Mouse (Mus musculus) right cerebral cortex, postnatal 14 days (tissue): ENCODE results near the gene Gm45753.

Source experiments
- DNase-seq: peaks from one replicate; pipeline ENCODE4 v3.0.0; 2022

Gene Gm45753

DNA sequence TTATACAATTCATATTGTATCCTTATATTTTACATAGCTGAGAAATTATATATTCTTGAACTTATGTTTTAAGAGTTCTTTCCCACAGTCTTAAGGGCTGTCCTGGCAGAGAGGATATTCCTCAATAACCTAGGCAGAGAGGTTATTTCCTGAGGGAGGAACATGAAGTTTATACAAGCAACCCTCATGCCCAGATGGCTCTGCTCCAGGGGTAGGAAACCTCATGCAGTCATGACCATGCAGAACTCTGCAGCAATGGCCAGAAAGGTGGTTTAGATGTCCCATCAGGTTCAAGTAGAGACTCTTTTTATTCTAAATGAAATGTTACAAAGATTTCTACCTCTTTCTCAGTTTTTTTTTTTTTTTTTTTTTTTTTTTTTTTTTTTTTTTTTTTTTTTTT, 39.2 kb downstream of the Gm45753 start:
- no peak for DNase-seq

DNA sequence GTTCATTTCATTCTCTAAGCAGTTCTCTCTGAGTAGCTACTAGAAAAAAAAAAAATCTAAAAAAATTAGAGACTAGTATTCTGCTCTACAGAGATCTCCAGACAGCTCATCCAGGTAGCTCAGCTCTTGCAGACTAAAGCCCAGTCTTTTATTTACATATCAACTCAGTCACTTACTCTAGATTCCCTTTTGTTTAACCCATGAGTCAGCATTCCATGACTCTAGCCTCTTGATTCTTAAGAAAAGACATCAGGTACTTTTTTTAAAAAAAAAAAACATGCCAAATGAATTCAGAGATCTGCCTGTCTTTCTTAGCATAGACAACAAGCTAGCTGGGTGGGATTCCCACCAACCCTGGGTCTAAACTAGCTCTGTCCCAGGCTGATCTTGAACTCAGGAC, 39.8 kb downstream of the Gm45753 start:
- no peak for DNase-seq

DNA sequence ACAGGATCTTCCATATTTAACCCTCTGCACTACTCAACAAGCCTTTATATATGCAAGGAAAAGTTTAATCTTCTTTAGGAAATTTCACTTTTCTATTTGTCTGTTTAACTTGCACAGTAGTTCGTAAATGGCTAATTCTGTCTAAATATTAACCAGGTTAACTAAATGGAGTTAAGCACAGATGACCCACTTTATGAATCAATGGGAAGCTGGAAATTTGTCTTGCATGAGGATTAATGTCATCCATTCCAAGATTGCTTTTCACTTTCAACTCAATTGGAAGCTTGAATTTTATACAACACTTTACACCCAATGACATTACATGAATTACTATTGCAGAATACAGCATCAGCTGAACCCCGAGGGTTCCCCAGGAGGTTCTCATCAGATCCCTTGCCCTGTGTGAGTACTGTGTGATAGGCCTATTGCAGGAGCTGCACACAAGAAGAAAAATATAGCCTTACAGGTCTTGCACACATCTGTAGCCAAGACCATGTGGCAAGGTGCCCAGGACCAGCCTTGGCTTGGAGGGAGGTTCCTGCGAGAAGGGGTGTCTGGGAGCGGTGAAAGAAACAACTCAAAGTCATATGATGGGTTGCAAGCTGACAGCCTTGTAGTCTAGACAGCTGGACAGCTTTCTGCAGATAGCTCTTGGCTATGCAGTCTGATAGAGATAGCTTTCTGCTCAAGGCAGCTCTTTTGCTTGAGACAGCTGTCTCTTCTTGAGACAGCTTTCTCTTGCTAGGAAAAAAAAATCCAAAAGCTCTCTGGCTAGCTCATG, 40.5 kb downstream of the Gm45753 start:
- no peak for DNase-seq

DNA sequence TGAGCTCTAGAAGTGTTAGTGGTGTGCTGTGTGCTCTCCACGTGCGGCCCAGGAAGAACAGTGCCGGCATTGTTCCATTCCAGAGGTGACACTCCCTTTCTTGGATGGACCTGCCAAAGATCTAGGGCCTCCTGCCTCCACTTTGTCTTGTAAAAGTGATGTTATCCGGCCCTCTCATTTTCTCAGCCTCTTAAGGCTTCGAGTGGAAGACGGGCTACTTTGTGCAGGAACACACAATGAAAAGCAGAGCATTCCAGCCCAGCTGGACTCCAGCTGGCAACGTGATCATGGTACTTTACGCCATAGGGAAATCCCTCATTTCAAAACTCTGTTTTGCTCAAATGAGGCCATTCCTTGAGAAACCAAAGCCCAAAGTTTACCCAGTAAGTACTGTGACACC, 41.3 kb downstream of the Gm45753 start:
- DNase-seq, result no peak

DNA sequence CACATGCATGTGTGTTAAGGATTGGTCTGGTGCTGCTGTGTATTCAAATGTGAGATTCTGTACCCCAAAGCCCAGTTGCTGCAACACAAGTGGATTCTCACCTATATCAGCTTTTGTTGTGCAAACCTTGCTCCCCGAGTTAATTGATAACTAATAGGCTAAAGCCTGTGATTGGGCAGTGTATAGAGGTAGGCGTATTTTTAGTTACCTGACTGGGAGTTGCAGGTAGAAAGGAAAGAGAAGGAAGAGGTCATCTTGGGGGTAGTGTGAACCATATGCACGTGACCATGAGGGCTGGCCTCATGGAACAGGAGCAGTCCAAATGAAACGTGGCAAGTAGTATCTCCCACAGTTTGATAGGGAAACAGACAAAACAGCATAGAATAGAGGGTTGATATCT, 43.3 kb downstream of the Gm45753 start:
- DNase-seq, result no peak

DNA sequence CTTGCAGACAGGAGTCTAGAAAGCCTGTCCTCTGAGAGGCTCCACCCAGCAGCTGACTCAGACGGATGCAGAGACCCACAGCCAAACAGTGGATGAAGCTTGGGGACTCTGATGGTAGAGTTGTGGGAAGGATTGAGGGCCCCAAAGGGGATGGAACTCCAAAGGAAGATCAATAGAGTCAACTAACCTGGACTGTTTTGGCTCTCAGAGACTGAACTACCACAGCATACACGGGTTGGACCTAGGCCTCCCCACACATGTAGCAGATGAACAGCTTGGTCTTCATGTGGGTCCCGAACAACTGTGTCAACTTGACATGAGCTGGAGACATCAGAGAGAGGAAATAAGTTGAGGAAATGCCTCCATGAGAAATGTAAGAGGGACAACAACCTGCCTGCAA, 45.4 kb downstream of the Gm45753 start:
- DNase-seq, result no peak

DNA sequence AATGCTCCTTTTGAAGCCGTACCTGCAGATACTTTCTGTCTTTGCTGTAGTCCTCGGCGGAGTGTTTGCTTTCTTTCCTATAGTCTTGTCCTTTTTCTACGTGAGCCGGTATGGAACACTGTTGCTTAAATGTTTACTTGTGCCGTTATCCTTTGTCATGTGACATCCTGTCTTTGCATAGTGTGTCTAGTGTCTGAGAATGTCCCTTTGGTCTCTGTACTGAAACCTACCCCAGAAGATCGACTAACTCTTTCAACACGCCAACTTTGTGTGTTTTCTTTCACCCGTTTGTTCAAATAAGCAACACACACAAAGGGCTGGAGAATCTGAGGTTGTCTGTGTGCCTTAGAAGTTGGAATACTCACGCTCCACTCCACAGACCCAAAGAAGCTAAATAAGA, 46.3 kb downstream of the Gm45753 start, which contains the start of gene F11:
F11 (minus strand) TSS at position 112 of the 400 bp plus-strand sequence.
- DNase-seq, result no peak

DNA sequence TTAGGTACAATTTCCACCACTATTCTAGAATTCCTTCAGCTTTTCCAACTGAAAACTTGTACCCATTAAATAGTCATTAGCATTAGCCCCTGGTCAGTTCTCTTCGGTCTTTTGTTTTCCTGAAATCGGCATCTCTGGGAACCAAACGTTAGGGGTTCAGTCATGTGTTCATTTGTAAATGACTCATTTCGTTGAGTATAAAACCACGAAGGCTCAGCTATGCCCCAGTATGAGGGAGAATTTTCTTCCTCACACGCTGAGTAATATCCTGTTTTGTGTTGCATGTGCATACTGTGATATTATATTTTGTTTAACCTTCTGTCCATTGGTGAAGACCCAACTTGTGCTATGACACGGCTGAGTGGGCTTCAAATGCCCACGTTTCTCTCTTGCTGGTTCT, 49.8 kb downstream of the Gm45753 start:
- DNase-seq, result no peak

DNA sequence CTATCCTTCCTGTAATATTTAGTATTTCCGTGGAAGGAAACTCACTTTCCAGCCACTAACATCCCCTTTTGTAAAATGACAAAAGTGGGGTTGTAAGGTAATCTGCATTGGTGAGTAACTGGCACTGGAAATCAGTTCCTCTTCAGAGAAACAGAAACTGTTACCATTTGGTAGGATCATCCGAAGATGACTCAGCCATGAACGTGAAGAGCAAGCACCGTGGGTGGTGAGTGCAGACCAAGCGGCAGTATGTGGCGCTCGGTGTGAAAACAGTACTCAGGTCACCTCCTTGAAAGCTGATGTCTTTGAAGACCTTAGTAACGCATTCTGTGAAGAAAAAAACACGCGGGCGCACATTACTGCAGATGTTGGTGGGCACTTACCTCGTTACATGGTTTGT, 53.2 kb downstream of the Gm45753 start:
- no peak for DNase-seq

DNA sequence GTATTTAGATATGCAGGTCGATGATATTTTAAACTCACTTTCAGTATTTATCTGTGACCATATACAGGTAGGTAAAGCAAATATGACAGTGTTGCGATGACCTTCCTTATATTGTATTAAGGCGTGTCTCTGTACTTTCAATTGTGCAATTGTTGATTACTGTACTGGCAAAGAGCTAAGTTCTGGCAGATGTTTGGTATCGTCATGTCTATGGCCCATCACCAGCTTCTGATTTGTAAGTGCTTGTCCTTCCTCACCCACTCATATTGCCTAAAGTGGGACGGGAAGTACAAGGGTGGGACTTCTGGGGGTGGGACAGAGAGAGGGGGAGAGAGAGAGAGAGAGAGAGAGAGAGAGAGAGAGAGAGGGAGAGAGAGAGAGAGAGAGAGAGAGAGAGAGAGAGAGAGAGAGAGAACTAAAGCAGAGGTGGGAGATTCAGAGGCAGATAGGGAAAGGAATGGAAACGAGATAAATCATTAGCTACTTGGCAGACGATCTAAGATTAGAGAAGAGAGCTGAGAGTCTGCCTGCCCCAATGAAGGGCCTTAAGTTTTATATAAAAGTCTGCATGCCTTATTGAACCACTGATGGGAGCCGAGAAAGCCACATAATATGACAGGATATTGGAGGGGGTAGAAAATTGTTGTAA, 53.9 kb downstream of the Gm45753 start:
- no peak for DNase-seq

DNA sequence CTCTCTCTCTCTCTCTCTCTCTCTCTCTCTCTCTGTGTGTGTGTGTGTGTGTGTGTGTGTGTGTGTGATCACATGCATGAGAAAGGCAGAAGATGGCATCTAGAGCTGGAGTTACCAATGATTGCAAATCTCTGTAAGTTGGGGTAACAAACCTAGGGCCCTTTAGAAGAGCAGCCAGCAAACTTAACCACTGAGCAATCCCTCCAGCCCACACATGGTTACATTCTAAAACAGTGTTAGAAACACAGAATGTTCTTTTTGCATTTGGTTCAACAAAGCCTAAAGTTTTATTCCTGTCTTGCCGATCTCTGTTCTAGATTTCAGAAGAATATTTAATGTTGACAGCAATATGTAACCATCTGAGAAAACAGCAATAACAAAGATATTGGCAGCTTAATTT, 54.7 kb downstream of the Gm45753 start:
- DNase-seq, result no peak

DNA sequence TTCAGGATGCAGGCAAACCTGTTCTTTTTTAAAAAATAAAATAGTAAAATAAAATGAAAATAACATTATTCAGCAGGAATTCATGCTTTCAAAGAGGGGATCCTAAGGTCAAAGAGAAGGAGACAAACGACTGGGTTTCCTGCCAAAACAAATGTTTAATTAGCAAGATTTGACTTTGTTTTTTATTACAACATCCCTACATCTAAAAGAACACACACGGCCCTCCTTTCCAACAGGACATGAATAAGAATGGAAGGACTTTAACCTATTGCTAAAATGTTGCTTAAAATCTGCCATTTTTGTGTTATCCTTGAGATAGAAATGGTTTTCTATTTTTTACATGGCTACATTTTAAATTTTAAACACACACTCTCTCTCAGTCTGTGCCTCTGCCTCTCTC, 55.2 kb downstream of the Gm45753 start:
- DNase-seq, result no peak

DNA sequence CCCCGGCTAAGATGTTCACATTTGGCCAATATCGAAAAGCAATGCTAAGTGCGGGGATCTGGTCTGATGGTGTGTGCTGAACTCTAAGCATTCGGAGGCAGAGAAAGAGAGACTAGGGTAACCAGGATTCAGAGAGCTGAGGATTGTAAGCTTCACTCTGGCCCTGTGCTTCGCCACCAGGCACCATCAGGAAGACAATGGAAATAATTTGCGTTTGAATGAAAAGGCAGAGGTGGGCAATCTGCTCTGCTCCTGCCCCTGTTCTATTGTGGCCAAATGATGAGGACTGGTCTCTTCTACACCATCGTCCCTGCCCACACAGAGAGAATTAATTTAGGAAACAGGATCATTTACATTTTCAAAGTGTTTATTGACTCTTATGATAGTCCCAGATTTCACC, 62.0 kb downstream of the Gm45753 start:
- DNase-seq, result no peak

DNA sequence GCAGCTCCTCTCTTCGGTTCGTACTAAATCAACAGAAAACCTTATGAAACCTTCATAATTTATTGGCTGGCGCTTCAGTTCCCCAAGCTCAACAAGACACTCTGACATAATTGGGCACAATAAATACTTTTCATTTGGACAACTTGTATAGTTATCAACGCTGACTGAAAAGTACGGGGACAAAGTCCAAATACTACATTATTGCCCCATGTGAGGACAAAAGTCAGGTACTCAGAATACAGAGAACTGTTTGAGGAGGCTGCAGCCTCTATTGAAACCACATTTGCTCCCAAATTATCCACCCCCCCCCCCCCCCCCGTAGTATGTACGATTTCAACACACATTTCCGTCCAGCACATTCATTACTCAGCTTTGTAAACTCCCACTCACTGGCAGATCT, 68.9 kb downstream of the Gm45753 start:
- DNase-seq, result no peak

DNA sequence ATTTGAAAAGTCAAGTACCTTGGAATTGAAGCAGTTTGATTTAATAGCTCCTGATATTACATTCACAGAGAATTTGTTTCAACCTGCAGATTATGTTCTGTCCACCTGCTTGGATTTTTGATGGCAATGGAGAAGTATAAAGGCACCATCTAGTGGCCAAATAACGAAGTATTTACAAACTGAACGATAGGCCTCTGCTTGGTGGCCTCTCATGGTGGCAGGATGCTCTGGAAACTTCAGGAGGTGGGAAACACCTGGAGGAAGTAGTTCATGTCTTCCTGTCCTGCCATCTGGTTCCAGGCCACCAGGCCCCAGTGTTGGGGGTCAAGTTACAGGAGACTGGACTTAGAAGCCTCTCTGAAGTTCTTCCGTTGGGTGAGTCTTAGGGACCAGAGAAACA, 70.0 kb downstream of the Gm45753 start:
- no peak for DNase-seq

DNA sequence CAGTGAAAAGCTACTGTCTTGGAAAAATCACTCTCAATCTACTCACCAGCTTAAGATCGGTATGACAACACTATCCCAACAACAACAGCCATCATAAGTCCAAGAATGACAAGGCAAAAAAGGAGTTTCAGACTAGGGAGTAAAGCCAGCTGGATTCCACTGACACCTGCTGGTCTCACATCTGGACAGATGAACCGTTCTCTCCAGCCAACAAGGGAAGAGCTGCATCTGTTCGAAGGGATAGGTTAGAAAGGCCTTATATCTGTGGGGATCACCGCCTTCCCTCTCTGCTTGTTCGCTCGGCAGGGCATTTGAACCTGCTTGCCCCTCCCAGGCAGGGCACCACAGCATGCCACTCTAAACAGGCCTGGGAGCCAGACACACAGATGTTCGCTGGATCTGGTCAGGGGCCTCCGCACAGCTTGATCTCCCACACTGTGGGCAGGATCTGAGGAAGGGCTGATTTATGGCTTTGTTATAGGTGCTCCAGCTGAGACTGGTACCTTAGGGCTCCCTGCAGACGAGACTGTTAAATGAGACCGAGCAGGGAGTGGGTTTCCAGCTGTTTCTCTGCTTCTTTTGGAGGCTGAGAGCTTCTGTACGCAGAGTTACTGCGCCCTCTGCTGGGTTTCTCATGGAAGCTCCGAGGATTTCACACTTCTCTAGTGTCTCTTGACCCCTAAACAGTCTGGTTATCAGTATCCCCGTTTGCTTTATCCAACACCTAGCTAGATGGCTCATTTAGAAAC, 71.9 kb downstream of the Gm45753 start:
- DNase-seq, result peak; percentile 67

DNA sequence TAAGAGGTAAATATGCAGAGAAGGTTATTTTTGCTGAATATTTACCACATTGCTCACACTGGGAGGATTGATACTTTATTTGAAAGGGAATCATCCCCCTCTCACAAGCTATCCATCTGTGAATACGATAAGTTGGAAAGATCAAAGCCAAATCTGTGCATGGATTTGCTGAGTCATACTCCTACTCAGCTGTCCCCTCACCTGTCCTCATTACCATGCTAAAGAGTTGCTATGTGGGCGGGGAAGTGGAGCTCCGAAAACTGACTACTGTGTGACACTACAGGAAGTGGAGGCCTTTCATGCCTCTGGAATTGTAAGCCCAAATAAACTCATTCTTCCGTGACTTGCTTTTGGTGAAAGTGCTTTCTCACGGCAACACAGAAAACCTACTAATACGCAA, 73.0 kb downstream of the Gm45753 start:
- DNase-seq, result no peak

DNA sequence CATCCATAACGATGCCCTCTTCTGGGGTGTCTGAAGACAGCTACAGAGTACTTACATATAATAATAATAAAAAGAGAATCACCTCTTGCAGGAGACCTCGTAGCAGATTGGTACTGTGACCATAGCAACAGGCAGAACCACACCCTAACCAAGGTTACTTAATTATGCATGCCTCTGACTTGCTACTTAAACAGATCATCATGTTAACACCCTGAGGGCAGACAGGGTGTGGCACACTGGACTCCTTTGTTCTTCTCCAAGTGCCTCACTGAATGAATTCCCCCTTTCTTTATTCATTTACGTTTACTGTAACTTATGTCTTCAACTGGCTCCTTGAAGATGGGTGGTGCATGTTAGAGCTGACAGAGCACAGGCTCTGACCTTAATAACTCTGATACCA, 75.0 kb downstream of the Gm45753 start:
- DNase-seq, result no peak
